Mouse (Mus musculus) ES-E14 (cell line): ENCODE measurements around the gene Usp20. TPM values are rescaled to one million over a fixed set of nuclear protein-coding genes. Genes with fewer than 3 reads are reported as not detected.
A peak's percentile ranks its signal among the peaks of the same experiment; 100 is the strongest.

Experiments used
- DNase-seq: peaks from one replicate; pipeline ENCODE4 v3.0.0-alpha.2; 2013; ENCODE audit warnings: low read depth, low spot score
- H3K27ac ChIP-seq: 2 replicates; pipeline ENCODE4 v1.5.1; 2012; ENCODE audit warnings: low read depth, mild to moderate bottlenecking, low read length, moderate library complexity, mixed read lengths; ENCODE audit not compliant: poor library complexity, insufficient read depth, severe bottlenecking
- H3K36me3 ChIP-seq: 2 replicates; pipeline ENCODE4 v1.6.1; 2012; ENCODE audit warnings: mild to moderate bottlenecking, low read length, moderate library complexity, mixed read lengths; ENCODE audit not compliant: control insufficient read depth, poor library complexity, insufficient read depth, severe bottlenecking
- H3K4me1 ChIP-seq, 2 experiments: fragments of 150-350 bp in 1 of 2; sonication (generic) in 1 of 2; 2 replicates each; pipeline ENCODE4 v1.6.1; 2012; ENCODE audit warnings: low read length in 2 of 2, mild to moderate bottlenecking in 1 of 2, mixed read lengths in 1 of 2; ENCODE audit not compliant: control insufficient read depth in 2 of 2, insufficient read depth in 2 of 2, poor library complexity in 1 of 2
- H3K4me3 ChIP-seq, 2 experiments: fragments of 150-350 bp in 1 of 2; sonication (generic) in 1 of 2; 2 replicates each; pipeline ENCODE4 v1.5.1; 2012; ENCODE audit warnings: low read length in 2 of 2, low read depth in 1 of 2, mild to moderate bottlenecking in 1 of 2, mixed read lengths in 1 of 2; ENCODE audit not compliant: insufficient read depth in 1 of 2, poor library complexity in 1 of 2, severe bottlenecking in 1 of 2
- H3K9ac ChIP-seq: 2 replicates; pipeline ENCODE4 v1.6.1; 2012; ENCODE audit warnings: low read depth, mild to moderate bottlenecking, low read length, mixed read lengths; ENCODE audit not compliant: poor library complexity, insufficient read depth, severe bottlenecking
- H3K9me3 ChIP-seq: fragments of 150-350 bp; sonication (generic); 2 replicates; pipeline ENCODE4 v1.6.1; 2012; ENCODE audit warnings: low read depth, mild to moderate bottlenecking, low read length; ENCODE audit not compliant: control insufficient read depth, insufficient read depth
- CHD2 ChIP-seq: IDR thresholded peaks from 2 replicates; pipeline ENCODE4 v1.6.1; 2014; ENCODE audit warnings: mild to moderate bottlenecking, low read depth, low read length, inconsistent platforms
- HCFC1 ChIP-seq: IDR thresholded peaks from 2 replicates; pipeline ENCODE4 v1.6.1; 2012; ENCODE audit warnings: low read length, inconsistent platforms, borderline replicate concordance; ENCODE audit not compliant: insufficient read depth
- MAFK ChIP-seq: IDR thresholded peaks from 2 replicates; pipeline ENCODE4 v1.6.1; 2014; ENCODE audit warnings: mild to moderate bottlenecking, low read depth, low read length, inconsistent platforms; ENCODE audit not compliant: insufficient read depth
- ZC3H11A ChIP-seq: IDR thresholded peaks from 2 replicates; pipeline ENCODE4 v1.6.1; 2012; ENCODE audit warnings: low read depth, mild to moderate bottlenecking, inconsistent platforms, low read length, borderline replicate concordance
- ZNF384 ChIP-seq: IDR thresholded peaks from 2 replicates; pipeline ENCODE4 v1.6.1; 2012; ENCODE audit warnings: low read depth, low read length, inconsistent platforms
- in situ Hi-C, 2 experiments: fragments of 600-800 bp; cut with MboI; formaldehyde crosslinking; loops; one replicate each; pipeline ENCODE4 v1.15.1; 2025; ENCODE audit warnings: low sequenced_read_pairs in 2 of 2, inconsistent platforms in 1 of 2; ENCODE audit not compliant: unreplicated experiment in 2 of 2
- total RNA-seq: library from RNA; depleted of rRNA; stranded (reverse); fragments of 300-350 nt; gene quantifications from 2 replicates; pipeline ENCODE4 v1.2.3, GENCODE M21; 2012

Usp20 gene
- total RNA-seq, 1 experiment: 8.5 TPM

DNA sequence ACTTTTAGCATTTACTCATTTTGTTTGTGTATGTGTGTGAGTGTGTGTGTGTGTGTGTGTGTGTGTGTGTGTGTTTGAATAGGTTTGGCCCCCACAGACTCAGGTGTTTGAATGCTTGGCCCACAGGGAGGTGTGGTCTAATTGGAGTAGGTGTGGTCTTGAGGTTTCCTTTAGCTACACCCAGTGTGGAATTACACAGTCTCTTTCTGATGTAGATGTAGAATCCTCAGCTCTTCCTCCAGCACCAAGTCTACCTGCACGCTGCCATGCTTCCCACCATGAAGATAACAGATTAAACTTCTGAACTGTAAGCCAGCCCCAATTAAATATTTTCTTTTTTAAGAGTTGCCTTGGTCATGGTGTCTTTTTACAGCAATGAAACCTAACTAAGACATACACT is 78.2 kb downstream of the Usp20 start:
- peaks cover 6 to 21% of the 10 kb centered on the region in 2 experiments for H3K4me1 ChIP-seq
- peak overlapping the region; percentile 51 to 64 for H3K4me3 ChIP-seq
- peak; percentile 89 for DNase-seq
- H3K27ac ChIP-seq: peak overlapping the region; percentile 68; the same call in 1 of the 2 replicates
- H3K36me3 ChIP-seq: peaks cover 14% of the 10 kb centered on the region
- H3K9me3 ChIP-seq: no peaks in the 10 kb centered on the region
- in situ Hi-C loops: no loop called here
- peak overlapping the region; percentile 74; the same call in 1 of the 2 replicates for H3K9ac ChIP-seq
- TF ChIP-seq CHD2: no peak
- TF ChIP-seq ZNF384: 0 out of 2 replicates have a peak, but pooled peaks have one; percentile 3

- no peak for TF ChIP-seq MAFK
- TF ChIP-seq ZC3H11A: no peak
- no peak for TF ChIP-seq HCFC1
- TF ChIP-seq ZNF384: no peak
- no peak for TF ChIP-seq CHD2
- H3K36me3 ChIP-seq: peaks cover 8% of the 10 kb centered on the region; the same call in 1 of the 2 replicates
- peak overlapping the region; percentile 68 for H3K27ac ChIP-seq
- in situ Hi-C loops: no loop called here
- peaks cover 6 to 23% of the 10 kb centered on the region in 2 experiments for H3K4me1 ChIP-seq
- peak overlapping the region; percentile 51 to 64 for H3K4me3 ChIP-seq
- peak overlapping the region; percentile 74; the same call in 1 of the 2 replicates for H3K9ac ChIP-seq
- no peaks in the 10 kb centered on the region for H3K9me3 ChIP-seq
- DNase-seq: no peak
These were observed 79.0 kb downstream of the Usp20 start for GRCm38 (mm10) chr2:31060787-31061730.

DNA sequence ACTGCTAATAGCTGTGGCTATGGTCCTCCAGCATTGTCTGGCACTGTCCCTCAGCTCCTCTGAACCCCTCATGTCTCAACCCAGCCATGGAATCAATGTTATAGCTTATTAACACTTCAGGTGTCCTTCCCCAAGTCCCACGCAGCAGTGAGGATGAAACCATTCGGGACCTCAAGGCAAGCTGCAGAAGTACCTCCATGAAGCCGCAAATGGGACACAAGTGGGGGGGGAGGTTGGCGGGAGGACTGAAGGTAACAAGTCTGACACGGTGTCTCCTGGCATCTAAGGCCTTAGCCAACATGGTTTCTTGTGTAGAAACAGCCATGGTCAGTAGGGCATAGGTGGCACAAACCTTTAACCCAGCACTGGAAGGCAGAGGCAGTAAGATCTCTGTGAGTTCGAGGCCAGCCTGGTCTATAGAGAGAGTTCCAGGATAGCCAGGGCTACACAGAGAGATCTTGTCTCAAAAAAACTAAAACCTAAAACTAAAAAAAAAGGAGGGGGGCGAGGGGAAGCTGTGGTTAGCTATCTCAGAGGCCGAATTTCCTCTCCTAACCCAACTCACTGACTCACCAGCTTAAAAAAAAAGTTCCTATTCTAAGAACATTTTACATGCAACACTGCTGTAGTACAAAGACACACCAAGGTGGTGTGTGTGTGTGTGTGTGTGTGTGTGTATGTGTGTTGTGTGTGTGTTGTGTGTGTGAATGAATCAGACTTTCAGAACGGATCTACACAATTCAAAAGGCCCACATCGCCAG is 80.0 kb downstream of the Usp20 start:
- no peak for DNase-seq
- Histone ChIP-seq H3K9me3 (no peaks in the 10 kb centered on the region), H3K9ac (peak overlapping the region; percentile 74), H3K27ac (peak overlapping the region; percentile 68; the same call in 1 of the 2 replicates), H3K36me3 (peaks cover 8% of the 10 kb centered on the region; the same call in 1 of the 2 replicates), H3K4me3 (peak overlapping the region; percentile 51 to 64), H3K4me1 (peaks cover 13 to 28% of the 10 kb centered on the region in 2 experiments)
- TF ChIP-seq CHD2 (no peak), ZC3H11A (no peak), MAFK (no peak), HCFC1 (no peak), ZNF384 (no peak)
- in situ Hi-C loops: no loop called here

- no peak for TF ChIP-seq ZC3H11A
- TF ChIP-seq MAFK: no peak
- no peak for TF ChIP-seq ZNF384
- no peak for TF ChIP-seq HCFC1
- TF ChIP-seq CHD2: no peak
- peaks cover 22 to 30% of the 10 kb centered on the region in 2 experiments; a peak in 3 of 4 replicates for H3K4me1 ChIP-seq
- no peak overlapping the region for H3K4me3 ChIP-seq
- no peaks in the 10 kb centered on the region for H3K9me3 ChIP-seq
- peak overlapping the region; percentile 61 for H3K9ac ChIP-seq
- in situ Hi-C loops: no loop called here
- DNase-seq: no peak
- H3K27ac ChIP-seq: peak overlapping the region; percentile 100
- no peaks in the 10 kb centered on the region for H3K36me3 ChIP-seq
These were observed 84.1 kb downstream of the Usp20 start for GRCm38 (mm10) chr2:31066019-31066789.
